Mouse (Mus musculus) lung, adult 18-20 months (tissue): ENCODE data around the gene Tmem88.
A peak's percentile ranks its signal among the peaks of the same experiment; 100 is the strongest.
"Not testable (repeated sequence)": the region's sequence is repeated elsewhere in the genome, so short reads cannot be mapped to it uniquely, and the experiment has no call there.

Source experiments
- DNase-seq, 2 experiments: peaks; one replicate each; pipeline ENCODE4 v3.0.0; 2022; ENCODE audit warnings: mixed read lengths in 2 of 2

Gene Tmem88

GRCm38 (mm10) chr11:69403691-69404594 is 5.9 kb upstream of the Tmem88 start:
- DNase-seq = peak in 1 of 2 experiments; percentile 6

- peak in 1 of 2 experiments; percentile 9 for DNase-seq
These were observed 4.0 kb upstream of the Tmem88 start for GRCm38 (mm10) chr11:69401987-69402386.

- DNase-seq = peak; percentile 90 to 94
These were observed 3.2 kb upstream of the Tmem88 start for GRCm38 (mm10) chr11:69401210-69401637.

- DNase-seq = peak in 1 of 2 experiments; percentile 11
These were observed 2.2 kb upstream of the Tmem88 start for GRCm38 (mm10) chr11:69400083-69400850.

- peak in 1 of 2 experiments; percentile 6 for DNase-seq
These were observed 1.4 kb upstream of the Tmem88 start for GRCm38 (mm10) chr11:69399201-69400082.

GRCm38 (mm10) chr11:69398486-69399200 is 609 bp upstream of the Tmem88 start:
- no peak for DNase-seq

- DNase-seq = peak in 1 of 2 experiments; percentile 24
These were observed 415 bp downstream of the Tmem88 start for GRCm38 (mm10) chr11:69397581-69398057.

- DNase-seq = peak in 1 of 2 experiments; percentile 60
These were observed 1.3 kb downstream of the Tmem88 start for GRCm38 (mm10) chr11:69396772-69397171.

- DNase-seq = peak; percentile 97 to 98
These were observed 2.2 kb downstream of the Tmem88 start for GRCm38 (mm10) chr11:69395634-69396373.

- DNase-seq = peak; percentile 92 to 94
These were observed 2.8 kb downstream of the Tmem88 start, which contains the start of the genes Naa38 and Cyb5d1 for GRCm38 (mm10) chr11:69395235-69395633. TSS of gene Naa38 (plus strand) at chr11:69395487. TSS of gene Cyb5d1 (minus strand) at chr11:69395631.

- not testable (repeated sequence) for DNase-seq
These were observed 3.4 kb downstream of the Tmem88 start for GRCm38 (mm10) chr11:69394591-69395167.

GRCm38 (mm10) chr11:69390400-69391034 is 7.5 kb downstream of the Tmem88 start:
- peak; percentile 18 to 75 for DNase-seq

GRCm38 (mm10) chr11:69389531-69390399 is 8.3 kb downstream of the Tmem88 start:
- peak in 1 of 2 experiments; percentile 25 for DNase-seq

GRCm38 (mm10) chr11:69388680-69389079 is 9.4 kb downstream of the Tmem88 start:
- DNase-seq = no peak

- no peak for DNase-seq
These were observed 11.3 kb downstream of the Tmem88 start for GRCm38 (mm10) chr11:69386758-69387157.

GRCm38 (mm10) chr11:69384979-69385378 is 13.1 kb downstream of the Tmem88 start:
- no peak for DNase-seq

GRCm38 (mm10) chr11:69382478-69383105 is 15.4 kb downstream of the Tmem88 start:
- no peak for DNase-seq

- no peak for DNase-seq
These were observed 16.7 kb downstream of the Tmem88 start for GRCm38 (mm10) chr11:69381356-69381755.
